In the genomic region with DNA sequence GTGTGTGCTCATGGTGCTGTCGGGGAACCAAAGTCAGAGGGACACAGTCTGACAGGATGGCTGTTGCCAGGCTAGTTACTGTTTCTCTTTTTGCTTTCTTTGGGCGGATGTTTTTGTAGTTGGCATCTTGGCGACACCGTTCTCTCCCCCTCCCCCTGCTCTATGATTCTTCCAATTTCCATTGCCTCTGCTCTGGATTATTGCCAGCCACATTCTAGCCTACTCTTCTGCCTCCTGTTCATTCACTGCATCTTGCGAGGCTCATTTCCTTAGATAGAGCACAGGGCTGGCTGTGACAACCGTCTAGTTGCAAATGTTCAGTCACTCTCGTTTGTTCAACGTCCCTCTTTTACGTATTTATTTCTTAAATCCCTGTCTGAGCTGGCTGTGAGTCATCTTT, we compare ENCODE assay signal across 24 mouse cellular contexts. TPM values are rescaled to one million over a fixed set of nuclear protein-coding genes. Genes with fewer than 3 reads are reported as not detected.
DNase-seq lines count a peak whose midpoint lies in the region; ATAC-seq and TF ChIP-seq lines count a peak whose summit lies in the region.
"Had no signal": no experiment of that assay in that cellular context is flagged by ENCODE, and none has a peak within 500 bp of the region (broad histone marks: within the 10 kb centered on the region; RNA-seq: fewer than 3 reads in every experiment).

No protein-coding gene starts in this region.

- WGBS in forebrain, embryonic 14.5 days = 65% methylated on average over 9 of the region's 9 CpGs
- WGBS in forebrain, embryonic 11.5 days = 88% methylated on average over 9 of the region's 9 CpGs
- WGBS in heart, embryonic 10.5 days = 85% methylated on average over 9 of the region's 9 CpGs
- WGBS in midbrain, embryonic 14.5 days = 73% methylated on average over 9 of the region's 9 CpGs
- 67% methylated on average over 9 of the region's 9 CpGs for WGBS in midbrain, embryonic 16.5 days

- no peaks in the 10 kb centered on the region for H3K4me1 ChIP-seq in forebrain, embryonic 14.5 days (ENCODE audit: control insufficient read depth, insufficient read depth, low read length)
- no peaks in the 10 kb centered on the region for H3K4me1 ChIP-seq in forebrain, embryonic 11.5 days (replicated peaks; ENCODE audit: control insufficient read depth, insufficient read depth, low read length)
- H3K4me1 ChIP-seq in heart, embryonic 10.5 days = no peaks in the 10 kb centered on the region
- no peaks in the 10 kb centered on the region for H3K4me1 ChIP-seq in midbrain, embryonic 14.5 days (ENCODE audit: control insufficient read depth, insufficient read depth, low read length)
- H3K4me1 ChIP-seq in midbrain, embryonic 16.5 days (ENCODE audit: control insufficient read depth, insufficient read depth, low read length) = no peaks in the 10 kb centered on the region
- H3K4me1 ChIP-seq: hindbrain, embryonic 12.5 days had no signal

- H3K4me2 ChIP-seq in forebrain, embryonic 14.5 days (ENCODE audit: low read length) = no peak overlapping the region
- no peak overlapping the region for H3K4me2 ChIP-seq in forebrain, embryonic 11.5 days (ENCODE audit: low read depth, low read length, severe bottlenecking)
- no peak overlapping the region for H3K4me2 ChIP-seq in midbrain, embryonic 14.5 days (ENCODE audit: low read length)
- no peak overlapping the region for H3K4me2 ChIP-seq in midbrain, embryonic 16.5 days (ENCODE audit: low read length)
- H3K4me2 ChIP-seq: heart, embryonic 11.5 days; hindbrain, embryonic 12.5 days had no signal

- no peak overlapping the region for H3K27ac ChIP-seq in forebrain, embryonic 14.5 days (ENCODE audit: low read depth, low read length)
- H3K27ac ChIP-seq in forebrain, embryonic 11.5 days (ENCODE audit: low read depth, low read length) = no peak overlapping the region
- H3K27ac ChIP-seq in heart, embryonic 10.5 days = no peak overlapping the region
- H3K27ac ChIP-seq in midbrain, embryonic 14.5 days (replicated peaks; ENCODE audit: low read depth, low read length) = no peak overlapping the region
- H3K27ac ChIP-seq in midbrain, embryonic 16.5 days (ENCODE audit: low read length) = no peak overlapping the region
- H3K27ac ChIP-seq: hindbrain, embryonic 12.5 days had no signal

- no peaks in the 10 kb centered on the region for H3K9me3 ChIP-seq in forebrain, embryonic 14.5 days (replicated peaks; ENCODE audit: control insufficient read depth, low read length)
- no peaks in the 10 kb centered on the region for H3K9me3 ChIP-seq in forebrain, embryonic 11.5 days (ENCODE audit: control insufficient read depth, low read length)
- H3K9me3 ChIP-seq in heart, embryonic 10.5 days = no peaks in the 10 kb centered on the region
- no peaks in the 10 kb centered on the region for H3K9me3 ChIP-seq in midbrain, embryonic 14.5 days (ENCODE audit: control insufficient read depth, low read length)
- no peaks in the 10 kb centered on the region for H3K9me3 ChIP-seq in midbrain, embryonic 16.5 days (replicated peaks; ENCODE audit: control insufficient read depth, low read length, poor library complexity, severe bottlenecking)
- H3K9me3 ChIP-seq: hindbrain, embryonic 12.5 days had no signal

- H3K27me3 ChIP-seq in forebrain, embryonic 14.5 days (replicated peaks; ENCODE audit: control insufficient read depth, insufficient read depth, low read length) = no peaks in the 10 kb centered on the region
- H3K27me3 ChIP-seq in forebrain, embryonic 11.5 days (ENCODE audit: control insufficient read depth, insufficient read depth, low read length) = no peaks in the 10 kb centered on the region
- H3K27me3 ChIP-seq in heart, embryonic 10.5 days (ENCODE audit: insufficient read depth, poor library complexity, severe bottlenecking) = no peaks in the 10 kb centered on the region
- no peaks in the 10 kb centered on the region for H3K27me3 ChIP-seq in midbrain, embryonic 14.5 days (ENCODE audit: control insufficient read depth, insufficient read depth, low read length)
- no peaks in the 10 kb centered on the region for H3K27me3 ChIP-seq in midbrain, embryonic 16.5 days (ENCODE audit: control insufficient read depth, insufficient read depth, low read depth, low read length)
- H3K27me3 ChIP-seq: hindbrain, embryonic 12.5 days had no signal

- DNase-seq in forebrain, embryonic 14.5 days (ENCODE audit: low spot score) = peak; percentile 61
- no peak for DNase-seq in forebrain, embryonic 11.5 days (ENCODE audit: low spot score)
- DNase-seq in heart, embryonic 10.5 days (ENCODE audit: low spot score) = peak; percentile 36
- no peak for DNase-seq in heart, adult 9 months (ENCODE audit: low spot score in 2 of 2)
- DNase-seq in midbrain, embryonic 14.5 days = peak; percentile 26
- peak; percentile 59 for DNase-seq in brain, embryonic 14.5 days (ENCODE audit: low read depth)
- DNase-seq in spleen, postnatal 14 days (ENCODE audit: low spot score in 2 of 2) = no peak
- DNase-seq: adrenal gland, adult 8-10 months; adrenal gland, postnatal 25 days; cerebellum, adult 11 months; cerebellum, adult 2 months; cerebellum, adult 9-11 months; cerebellum, postnatal 36 days; gastrocnemius, postnatal 25 days; heart, adult 18-20 months; kidney, adult 18-20 months had no signal

- no peak overlapping the region for H3K9ac ChIP-seq in forebrain, embryonic 14.5 days (ENCODE audit: low read length)
- H3K9ac ChIP-seq in forebrain, embryonic 11.5 days (ENCODE audit: low read length) = no peak overlapping the region
- H3K9ac ChIP-seq in midbrain, embryonic 14.5 days (replicated peaks; ENCODE audit: low read length) = no peak overlapping the region
- no peak overlapping the region for H3K9ac ChIP-seq in midbrain, embryonic 16.5 days (ENCODE audit: low read depth, low read length)
- H3K9ac ChIP-seq: hindbrain, embryonic 12.5 days had no signal

- no peak for TF ChIP-seq POLR2A in brain, embryonic 14.5 days (IDR thresholded peaks at IDR 0.05; ENCODE audit: borderline replicate concordance, extremely low read depth, insufficient read depth, insufficient read length, poor library complexity, severe bottlenecking)

- H3K36me3 ChIP-seq in forebrain, embryonic 14.5 days (ENCODE audit: control insufficient read depth, insufficient read depth, low read length) = no peaks in the 10 kb centered on the region
- no peaks in the 10 kb centered on the region for H3K36me3 ChIP-seq in forebrain, embryonic 11.5 days (ENCODE audit: control insufficient read depth, insufficient read depth, low read length)
- no peaks in the 10 kb centered on the region for H3K36me3 ChIP-seq in heart, embryonic 10.5 days
- H3K36me3 ChIP-seq in midbrain, embryonic 14.5 days (ENCODE audit: control insufficient read depth, insufficient read depth, low read length) = no peaks in the 10 kb centered on the region
- H3K36me3 ChIP-seq in midbrain, embryonic 16.5 days (ENCODE audit: control insufficient read depth, insufficient read depth, low read length) = no peaks in the 10 kb centered on the region
- H3K36me3 ChIP-seq: hindbrain, embryonic 12.5 days had no signal

- peak; percentile 27; the same call in 1 of the 2 replicates for ATAC-seq in forebrain, embryonic 14.5 days
- no peak for ATAC-seq in forebrain, embryonic 11.5 days (replicated peaks; ENCODE audit: low FRiP score)
- no peak for ATAC-seq in midbrain, embryonic 14.5 days (ENCODE audit: low FRiP score, low TSS enrichment)
- no peak for ATAC-seq in midbrain, embryonic 16.5 days
- ATAC-seq: activated CD4-positive, CD25-positive, alpha-beta regulatory T cell, adult 4 months; CD4-positive, CD25-positive, alpha-beta regulatory T cell, adult 4 months; hindbrain, embryonic 16.5 days; inflammation-experienced regulatory T-cells, adult 6 months; intestine, embryonic 16.5 days had no signal

- no peak overlapping the region for H3K4me3 ChIP-seq in forebrain, embryonic 14.5 days (ENCODE audit: low read depth, low read length)
- no peak overlapping the region for H3K4me3 ChIP-seq in forebrain, embryonic 11.5 days (ENCODE audit: low read depth, low read length)
- no peak overlapping the region for H3K4me3 ChIP-seq in heart, embryonic 10.5 days
- no peak overlapping the region for H3K4me3 ChIP-seq in midbrain, embryonic 14.5 days (replicated peaks; ENCODE audit: low read depth, low read length)
- no peak overlapping the region for H3K4me3 ChIP-seq in midbrain, embryonic 16.5 days (ENCODE audit: low read depth, low read length)
- H3K4me3 ChIP-seq: hindbrain, embryonic 12.5 days had no signal

- no peak for TF ChIP-seq CTCF in brain, embryonic 14.5 days (IDR thresholded peaks at IDR 0.05; ENCODE audit: borderline replicate concordance, extremely low read depth, insufficient read depth, insufficient read length)

RNA-seq across cellular contexts. Expression of gene Sec24b, which starts 29.1 kb away (rescaled TPM):
- 23.8 and 25.4 TPM in 2 replicates for polyA plus RNA-seq in forebrain, embryonic 14.5 days (2014; fragmentation: Nextera tagmentation; extraction: Ambion mirVana)
- 38.2 and 38.9 TPM in 2 replicates for polyA plus RNA-seq in forebrain, embryonic 11.5 days (2014; fragmentation: Nextera tagmentation; extraction: Ambion mirVana)
- polyA plus RNA-seq in heart, embryonic 10.5 days (2016; fragmentation: Nextera tagmentation; extraction: Ambion mirVana) = 33.6 and 34.9 TPM in 2 replicates
- polyA plus RNA-seq in midbrain, embryonic 14.5 days (2014; fragmentation: Nextera tagmentation; extraction: Ambion mirVana) = 30.6 and 36.3 TPM in 2 replicates
- 31.0 and 32.9 TPM in 2 replicates for polyA plus RNA-seq in midbrain, embryonic 16.5 days (2015; fragmentation: Nextera tagmentation; extraction: Ambion mirVana)
- polyA plus RNA-seq in brain, embryonic 14.5 days (2012; rRNA removed) = 60.9 and 82.0 TPM in 2 replicates

RNA-seq across cellular contexts. Expression of gene Col25a1, which starts 40.8 kb away (rescaled TPM):
- polyA plus RNA-seq in forebrain, embryonic 14.5 days (2014; fragmentation: Nextera tagmentation; extraction: Ambion mirVana) = 2.5 and 3.4 TPM in 2 replicates
- 2.1 and 2.4 TPM in 2 replicates for polyA plus RNA-seq in forebrain, embryonic 11.5 days (2014; fragmentation: Nextera tagmentation; extraction: Ambion mirVana)
- 1.4 and 3.9 TPM in 2 replicates for polyA plus RNA-seq in heart, embryonic 10.5 days (2016; fragmentation: Nextera tagmentation; extraction: Ambion mirVana)
- polyA plus RNA-seq in midbrain, embryonic 14.5 days (2014; fragmentation: Nextera tagmentation; extraction: Ambion mirVana) = 15.4 and 17.1 TPM in 2 replicates
- 13.9 and 15.1 TPM in 2 replicates for polyA plus RNA-seq in midbrain, embryonic 16.5 days (2015; fragmentation: Nextera tagmentation; extraction: Ambion mirVana)
- polyA plus RNA-seq in brain, embryonic 14.5 days (2012; rRNA removed) = 8.6 and 10.1 TPM in 2 replicates
- polyA plus RNA-seq: inflammation-experienced regulatory T-cells, adult 6 months had no signal

Comparison
In these comparisons a context has a peak if more than half of its experiments do, and no peak if none do; other contexts are left out.
1. DNase-seq: peak in forebrain, embryonic 14.5 days (single experiment), heart, embryonic 10.5 days (single experiment), midbrain, embryonic 14.5 days (single experiment) and brain, embryonic 14.5 days (single experiment); none in forebrain, embryonic 11.5 days (single experiment), heart, adult 9 months (0 of 2) and spleen, postnatal 14 days (0 of 2).